Mouse (Mus musculus): ENCODE measurements at regions not wholly inside any gene's neighbourhood (a gene's known extent, or its start where the extent isn't known, plus 50 kb on each side); places are given as distances from the start of the nearest gene placed in this dataset.

- Histone ChIP-seq H3K27me3 (replicated peaks; ENCODE audit: low read depth, poor library complexity, severe bottlenecking) (peaks cover 15% of the 10 kb centered on the region; the same call in 1 of the 2 replicates), H3K27ac (replicated peaks) (no peak overlapping the region), H3K9me3 (no peaks in the 10 kb centered on the region), H3K4me1 (peaks cover 15% of the 10 kb centered on the region), H3K4me3 (no peak overlapping the region), H3K36me3 (replicated peaks) (no peaks in the 10 kb centered on the region)
- no peak for DNase-seq (ENCODE audit: low spot score)
- 88% methylated on average over 8 of the region's 8 CpGs for WGBS
Observed at GRCm38 (mm10) chr2:75151519-75151918, 325.9 kb downstream of the Mtx2 start.

DNA sequence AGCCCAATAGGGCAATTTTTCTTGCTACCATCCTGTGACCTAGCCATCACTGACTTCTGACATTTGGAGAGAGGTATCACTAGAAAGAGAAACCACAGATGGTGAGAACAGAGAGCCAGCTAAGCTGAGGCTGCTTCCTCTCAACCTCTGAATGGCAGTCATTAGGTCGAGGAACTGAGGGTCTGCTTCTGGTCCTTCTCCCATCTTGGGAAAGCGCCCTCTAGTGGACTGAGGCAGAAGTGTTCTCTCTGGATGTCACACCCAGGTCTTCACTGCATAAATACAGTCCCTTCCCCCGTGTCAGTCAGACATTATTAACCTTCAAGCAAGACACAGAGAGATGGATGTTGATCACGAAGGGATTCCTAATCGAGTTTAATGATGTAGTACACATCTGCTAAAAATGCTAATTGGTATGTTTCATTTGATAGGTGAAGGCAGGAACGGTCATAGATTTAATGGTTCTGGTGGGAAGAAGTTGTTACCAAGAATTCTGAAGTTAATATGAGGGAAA lies 326.9 kb downstream of the Mtx2 start:
- Histone ChIP-seq H3K9me3 (no peaks in the 10 kb centered on the region), H3K4me3 (no peak overlapping the region), H3K4me1 (peaks cover 15% of the 10 kb centered on the region), H3K27me3 (replicated peaks; ENCODE audit: low read depth, poor library complexity, severe bottlenecking) (peaks cover 11% of the 10 kb centered on the region; the same call in 1 of the 2 replicates), H3K27ac (replicated peaks) (no peak overlapping the region), H3K36me3 (replicated peaks) (no peaks in the 10 kb centered on the region)
- DNase-seq (ENCODE audit: low spot score): peak; percentile 62
- 29% methylated on average over 6 of the region's 6 CpGs for WGBS

GRCm38 (mm10) chr2:75154448-75154847 lies 328.8 kb downstream of the Mtx2 start:
- Histone ChIP-seq H3K27ac (replicated peaks) (no peak overlapping the region), H3K4me1 (peaks cover 5% of the 10 kb centered on the region; the same call in 1 of the 2 replicates), H3K4me3 (no peak overlapping the region), H3K36me3 (replicated peaks) (no peaks in the 10 kb centered on the region), H3K9me3 (no peaks in the 10 kb centered on the region), H3K27me3 (replicated peaks; ENCODE audit: low read depth, poor library complexity, severe bottlenecking) (0 out of 2 replicates have a peak, but pooled peaks cover 7% of the 10 kb centered on the region)
- 77% methylated on average over 3 of the region's 3 CpGs for WGBS
- DNase-seq (ENCODE audit: low spot score): no peak

DNA sequence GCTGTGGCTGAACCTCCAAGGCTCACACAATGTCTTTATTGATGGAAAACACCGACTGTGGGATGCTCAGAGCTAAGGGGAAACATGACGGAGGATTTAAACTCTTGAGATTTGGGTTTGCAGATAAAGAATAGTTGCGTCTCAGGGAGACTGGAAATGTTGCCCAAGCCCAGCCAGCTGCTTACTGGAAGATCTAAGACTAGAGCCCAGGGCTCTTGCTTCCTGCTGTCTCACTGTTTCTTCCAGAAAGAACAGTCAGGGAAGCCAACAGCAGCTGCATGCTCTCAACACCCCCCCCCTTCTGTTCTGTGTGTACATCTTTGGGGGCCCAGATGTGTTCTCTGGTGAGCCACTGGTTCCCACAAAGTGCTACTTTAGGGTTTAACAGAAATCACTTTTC lies 333.0 kb downstream of the Mtx2 start:
- Histone ChIP-seq H3K9me3 (no peaks in the 10 kb centered on the region), H3K27ac (replicated peaks) (no peak overlapping the region), H3K4me1 (peaks cover under 1% of the 10 kb centered on the region; the same call in 1 of the 2 replicates), H3K36me3 (replicated peaks) (no peaks in the 10 kb centered on the region), H3K27me3 (replicated peaks; ENCODE audit: low read depth, poor library complexity, severe bottlenecking) (0 out of 2 replicates have a peak, but pooled peaks cover 7% of the 10 kb centered on the region), H3K4me3 (no peak overlapping the region)
- DNase-seq (ENCODE audit: low spot score): no peak
- WGBS: 84% methylated on average over 3 of the region's 3 CpGs

DNA sequence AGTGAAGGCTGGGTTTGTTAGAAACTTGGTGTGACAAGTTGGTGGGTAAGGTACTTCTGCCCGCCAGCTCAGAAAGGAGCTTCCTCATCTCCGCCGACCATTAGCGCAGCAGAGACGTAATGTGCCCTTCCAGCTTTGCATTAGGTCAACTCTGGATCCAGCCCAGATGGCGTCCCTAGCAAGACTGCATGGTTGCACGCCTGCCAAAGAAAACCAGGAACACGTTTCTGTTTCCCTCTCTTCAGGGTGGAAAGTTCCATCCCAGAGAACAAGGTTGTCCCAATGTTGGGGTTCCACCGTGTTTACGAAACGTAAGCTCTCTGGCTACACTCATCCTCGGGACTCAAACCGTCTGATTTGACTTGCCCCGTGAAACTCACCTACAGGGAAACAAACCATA lies 335.5 kb downstream of the Mtx2 start:
- H3K9me3 ChIP-seq: no peaks in the 10 kb centered on the region
- WGBS: 90% methylated on average over 14 of the region's 14 CpGs

DNA sequence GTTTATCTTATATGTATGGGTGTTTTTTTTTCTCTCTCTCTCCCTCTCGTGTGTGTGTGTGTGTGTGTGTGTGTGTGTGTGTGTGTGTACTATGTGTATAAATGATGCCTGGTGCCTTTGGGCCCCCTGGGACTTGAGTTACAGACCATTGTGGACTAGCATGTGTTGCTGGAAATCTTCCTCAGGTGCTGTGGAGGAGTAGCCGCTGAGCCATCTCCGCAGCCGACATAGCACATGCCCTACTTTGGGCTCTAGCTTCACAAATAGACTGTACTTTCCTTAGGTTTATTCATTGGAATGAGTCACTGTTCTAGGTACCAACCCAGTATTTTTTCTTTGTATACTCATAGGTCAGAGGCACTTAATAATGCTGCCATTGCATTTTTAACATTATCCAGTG lies 339.4 kb downstream of the Mtx2 start:
- WGBS: 82% methylated on average over 4 of the region's 4 CpGs

More for the DNA sequence above, 335.5 kb downstream of the Mtx2 start:
- H3K4me1 ChIP-seq: peaks cover 18% of the 10 kb centered on the region
- no peak overlapping the region for H3K4me3 ChIP-seq
- H3K27me3 ChIP-seq (replicated peaks; ENCODE audit: low read depth, poor library complexity, severe bottlenecking): peaks cover 7% of the 10 kb centered on the region; the same call in 1 of the 2 replicates
- H3K36me3 ChIP-seq (replicated peaks): no peaks in the 10 kb centered on the region
- H3K27ac ChIP-seq (replicated peaks): no peak overlapping the region
- no peak for DNase-seq (ENCODE audit: low spot score)

GRCm38 (mm10) chr2:75176267-75176666 lies 350.7 kb downstream of the Mtx2 start:
- H3K27me3 ChIP-seq (replicated peaks; ENCODE audit: low read depth, poor library complexity, severe bottlenecking): peaks cover 21% of the 10 kb centered on the region
- peaks cover 17% of the 10 kb centered on the region for H3K4me1 ChIP-seq
- no peak for DNase-seq (ENCODE audit: low spot score)
- 77% methylated on average over 5 of the region's 5 CpGs for WGBS
- H3K36me3 ChIP-seq (replicated peaks): no peaks in the 10 kb centered on the region
- H3K4me3 ChIP-seq: no peak overlapping the region
- H3K9me3 ChIP-seq: no peaks in the 10 kb centered on the region
- H3K27ac ChIP-seq (replicated peaks): no peak overlapping the region

More for the DNA sequence above, 339.4 kb downstream of the Mtx2 start:
- no peaks in the 10 kb centered on the region for H3K36me3 ChIP-seq (replicated peaks)
- H3K4me3 ChIP-seq: no peak overlapping the region
- H3K9me3 ChIP-seq: no peaks in the 10 kb centered on the region
- no peak overlapping the region for H3K27ac ChIP-seq (replicated peaks)
- H3K27me3 ChIP-seq (replicated peaks; ENCODE audit: low read depth, poor library complexity, severe bottlenecking): peaks cover 9% of the 10 kb centered on the region; the same call in 1 of the 2 replicates
- peaks cover 19% of the 10 kb centered on the region for H3K4me1 ChIP-seq
- DNase-seq (ENCODE audit: low spot score): no peak

DNA sequence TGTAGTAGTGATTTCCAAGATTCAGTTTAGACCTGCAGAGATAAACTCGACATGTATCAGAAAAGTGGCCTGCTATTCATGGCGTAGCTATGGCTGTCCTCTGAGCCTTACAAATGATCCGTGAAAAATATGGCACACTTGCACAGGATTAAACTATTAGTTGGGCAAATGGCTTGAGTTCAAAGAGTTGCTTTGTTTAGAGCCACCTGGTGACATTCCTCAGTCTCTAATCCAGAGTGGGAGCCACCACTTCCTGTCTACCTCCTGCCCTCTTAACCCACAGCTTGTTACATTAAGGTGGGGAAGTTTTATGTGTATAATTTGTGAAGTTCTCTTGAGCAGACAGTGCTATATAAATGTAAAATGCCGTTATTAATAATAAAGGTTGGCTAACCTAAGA lies 357.7 kb downstream of the Mtx2 start:
- no peaks in the 10 kb centered on the region for H3K36me3 ChIP-seq (replicated peaks)
- no peak for DNase-seq (ENCODE audit: low spot score)
- peaks cover 41% of the 10 kb centered on the region for H3K27me3 ChIP-seq (replicated peaks; ENCODE audit: low read depth, poor library complexity, severe bottlenecking)
- H3K4me1 ChIP-seq: peaks cover 23% of the 10 kb centered on the region
- 60% methylated on average over 4 of the region's 4 CpGs for WGBS
- H3K27ac ChIP-seq (replicated peaks): no peak overlapping the region
- no peaks in the 10 kb centered on the region for H3K9me3 ChIP-seq
- no peak overlapping the region for H3K4me3 ChIP-seq

GRCm38 (mm10) chr2:75202587-75203220 lies 377.1 kb downstream of the Mtx2 start:
- Histone ChIP-seq H3K27me3 (replicated peaks; ENCODE audit: low read depth, poor library complexity, severe bottlenecking) (no peaks in the 10 kb centered on the region), H3K4me3 (no peak overlapping the region), H3K27ac (replicated peaks) (no peak overlapping the region), H3K9me3 (no peaks in the 10 kb centered on the region), H3K36me3 (replicated peaks) (no peaks in the 10 kb centered on the region), H3K4me1 (no peaks in the 10 kb centered on the region)
- 65% methylated on average over 7 of the region's 7 CpGs for WGBS
- no peak for DNase-seq (ENCODE audit: low spot score)

DNA sequence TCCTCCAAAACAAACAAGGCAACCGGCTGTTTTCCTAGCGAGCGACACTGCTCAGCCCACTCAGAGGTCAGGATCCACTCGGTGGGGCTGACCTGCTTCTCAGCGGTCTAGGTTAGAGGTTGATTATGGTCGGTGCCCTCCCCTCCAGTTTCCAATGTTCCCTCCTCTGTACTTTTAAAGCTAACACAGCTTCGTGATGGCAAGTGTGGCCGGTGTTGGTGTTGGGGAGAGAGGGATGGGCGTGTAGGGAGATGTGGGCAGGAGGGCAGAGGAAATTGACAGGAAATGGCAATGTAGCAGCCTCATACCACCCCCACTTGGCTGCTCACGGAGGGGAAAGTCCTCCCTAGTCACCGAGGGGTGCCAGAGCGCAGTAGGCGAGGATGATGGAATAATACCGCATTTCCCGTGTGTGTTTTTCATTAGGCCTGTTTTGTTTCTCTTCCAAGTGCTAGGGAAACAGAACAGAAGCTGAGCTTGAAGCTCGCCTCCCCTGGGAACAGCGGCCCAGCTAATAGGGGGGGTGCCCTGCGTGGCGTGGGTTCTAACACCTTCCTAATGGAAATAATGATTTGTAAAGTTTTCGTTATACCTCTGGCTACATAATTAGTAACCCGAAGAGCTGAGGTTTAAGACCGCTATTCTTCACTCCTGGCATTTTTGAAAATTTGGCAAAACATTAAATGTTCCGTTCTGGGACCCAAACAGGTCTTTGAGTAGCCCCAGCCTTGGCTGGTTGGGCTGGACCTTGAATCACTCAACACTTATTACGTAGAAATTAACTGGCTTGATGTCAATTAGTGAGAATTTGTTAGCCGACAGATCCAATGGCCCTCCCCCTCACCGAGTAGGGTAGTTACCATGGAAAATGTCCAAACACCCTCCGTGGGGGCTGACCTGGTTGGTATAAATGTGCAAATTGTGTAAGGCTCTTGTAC lies 383.5 kb downstream of the Mtx2 start:
- no peak overlapping the region for H3K4me3 ChIP-seq

GRCm38 (mm10) chr2:75209790-75210583 lies 384.4 kb downstream of the Mtx2 start:
- H3K36me3 ChIP-seq (replicated peaks): no peaks in the 10 kb centered on the region
- H3K27me3 ChIP-seq (replicated peaks; ENCODE audit: low read depth, poor library complexity, severe bottlenecking): no peaks in the 10 kb centered on the region
- H3K9me3 ChIP-seq: no peaks in the 10 kb centered on the region
- WGBS: 84% methylated on average over 17 of the region's 17 CpGs
- H3K27ac ChIP-seq (replicated peaks): no peak overlapping the region
- DNase-seq (ENCODE audit: low spot score): no peak
- H3K4me1 ChIP-seq: peaks cover 16% of the 10 kb centered on the region
- H3K4me3 ChIP-seq: no peak overlapping the region

More for the DNA sequence above, 383.5 kb downstream of the Mtx2 start:
- DNase-seq (ENCODE audit: low spot score): peak; percentile 21
- peak overlapping the region; percentile 35; the same call in 1 of the 2 replicates for H3K27ac ChIP-seq (replicated peaks)
- H3K27me3 ChIP-seq (replicated peaks; ENCODE audit: low read depth, poor library complexity, severe bottlenecking): no peaks in the 10 kb centered on the region
- no peaks in the 10 kb centered on the region for H3K9me3 ChIP-seq
- WGBS: 61% methylated on average over 27 of the region's 27 CpGs
- H3K4me1 ChIP-seq: peaks cover 16% of the 10 kb centered on the region
- no peaks in the 10 kb centered on the region for H3K36me3 ChIP-seq (replicated peaks)

DNA sequence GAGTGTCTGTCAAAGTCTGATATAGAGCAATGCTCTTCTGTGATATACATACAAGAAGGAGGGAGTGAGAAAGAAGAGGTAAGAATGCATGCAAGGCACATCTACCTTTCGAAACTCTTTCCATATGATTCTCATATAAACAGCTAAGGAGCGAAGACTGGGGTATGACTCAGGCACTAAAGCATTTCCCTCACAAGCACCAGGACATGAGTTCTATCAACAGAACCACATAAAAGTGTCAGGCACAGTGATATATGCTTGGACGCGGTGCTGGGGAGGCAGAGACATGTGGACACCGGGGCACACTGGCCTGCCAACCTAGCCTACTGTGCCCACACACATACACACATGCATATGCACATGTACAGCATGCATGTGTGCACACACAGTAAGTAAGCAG lies 391.3 kb downstream of the Mtx2 start:
- 93% methylated on average over 5 of the region's 5 CpGs for WGBS
- Histone ChIP-seq H3K4me1 (peaks cover 7% of the 10 kb centered on the region), H3K27me3 (replicated peaks; ENCODE audit: low read depth, poor library complexity, severe bottlenecking) (no peaks in the 10 kb centered on the region), H3K4me3 (no peak overlapping the region), H3K27ac (replicated peaks) (no peak overlapping the region), H3K9me3 (no peaks in the 10 kb centered on the region), H3K36me3 (replicated peaks) (no peaks in the 10 kb centered on the region)
- no peak for DNase-seq (ENCODE audit: low spot score)
